27 mouse cellular contexts compared by ENCODE assay signal in genomic region chr6:17381690-17382089, GRCm38 (mm10).
DNase-seq lines count a peak whose midpoint lies in the region; ATAC-seq and TF ChIP-seq lines count a peak whose summit lies in the region.
"Had no signal": no experiment of that assay in that cellular context is flagged by ENCODE, and none has a peak within 500 bp of the region (broad histone marks: within the 10 kb centered on the region; RNA-seq: fewer than 3 reads in every experiment).

No protein-coding gene starts in this region.

- ATAC-seq in midbrain, postnatal 0 days (ENCODE audit: low FRiP score), result no peak
- no peak for ATAC-seq in midbrain, embryonic 13.5 days
- no peak for ATAC-seq in kidney, postnatal 0 days (replicated peaks; ENCODE audit: low FRiP score, low read depth)
- no peak for ATAC-seq in liver, postnatal 0 days
- ATAC-seq: forebrain, postnatal 0 days; hindbrain, embryonic 16.5 days; intestine, embryonic 15.5 days; Patski had no signal

- no peak overlapping the region for H3K4me3 ChIP-seq in midbrain, postnatal 0 days (ENCODE audit: low read depth, low read length)
- H3K4me3 ChIP-seq in midbrain, embryonic 13.5 days (replicated peaks), result no peak overlapping the region
- no peak overlapping the region for H3K4me3 ChIP-seq in kidney, adult 2 months (ENCODE audit: insufficient read depth, low read depth, low read length)
- no peak overlapping the region for H3K4me3 ChIP-seq in kidney, postnatal 0 days (replicated peaks; ENCODE audit: low read depth, low read length)
- no peak overlapping the region for H3K4me3 ChIP-seq in liver, postnatal 0 days (ENCODE audit: low read depth, low read length)
- H3K4me3 ChIP-seq: embryonic facial prominence, embryonic 13.5 days; heart, embryonic 10.5 days; heart, embryonic 15.5 days; intestine, embryonic 15.5 days; limb, embryonic 13.5 days; stomach, embryonic 15.5 days had no signal

- TF ChIP-seq EP300 in liver, postnatal 0 days (IDR thresholded peaks at IDR 0.05; ENCODE audit: low read depth), result no peak

- no peaks in the 10 kb centered on the region for H3K4me1 ChIP-seq in midbrain, postnatal 0 days (ENCODE audit: insufficient read depth, low read length)
- H3K4me1 ChIP-seq in midbrain, embryonic 13.5 days (replicated peaks), result no peaks in the 10 kb centered on the region
- H3K4me1 ChIP-seq in kidney, adult 2 months (ENCODE audit: control insufficient read depth, insufficient read depth, low read length), result peaks cover 8% of the 10 kb centered on the region
- no peaks in the 10 kb centered on the region for H3K4me1 ChIP-seq in kidney, postnatal 0 days (replicated peaks; ENCODE audit: insufficient read depth, low read length)
- no peaks in the 10 kb centered on the region for H3K4me1 ChIP-seq in liver, postnatal 0 days (ENCODE audit: insufficient read depth)
- H3K4me1 ChIP-seq: embryonic facial prominence, embryonic 13.5 days; heart, embryonic 10.5 days; heart, embryonic 15.5 days; intestine, embryonic 15.5 days; limb, embryonic 13.5 days; stomach, embryonic 15.5 days had no signal

- no peak for TF ChIP-seq CTCF in midbrain, postnatal 0 days (IDR thresholded peaks at IDR 0.05)
- TF ChIP-seq CTCF in kidney, adult 2 months (conservative IDR thresholded peaks at IDR 0.05; ENCODE audit: insufficient read depth, insufficient read length, low read depth, low read length), result no peak
- TF ChIP-seq CTCF in kidney, postnatal 0 days (IDR thresholded peaks at IDR 0.05; ENCODE audit: low read depth), result no peak
- no peak for TF ChIP-seq CTCF in liver, postnatal 0 days (IDR thresholded peaks at IDR 0.05; ENCODE audit: low read depth)

- H3K9ac ChIP-seq in midbrain, postnatal 0 days (replicated peaks; ENCODE audit: low read length, poor library complexity, severe bottlenecking), result no peak overlapping the region
- H3K9ac ChIP-seq in midbrain, embryonic 13.5 days (replicated peaks), result no peak overlapping the region
- no peak overlapping the region for H3K9ac ChIP-seq in kidney, postnatal 0 days (ENCODE audit: low read depth, low read length)
- H3K9ac ChIP-seq in liver, postnatal 0 days (replicated peaks), result no peak overlapping the region
- H3K9ac ChIP-seq: embryonic facial prominence, embryonic 13.5 days; forebrain, postnatal 0 days; heart, embryonic 15.5 days; intestine, embryonic 15.5 days; limb, embryonic 13.5 days; stomach, embryonic 15.5 days had no signal

- WGBS in midbrain, postnatal 0 days, result 75% methylated on average over 6 of the region's 6 CpGs
- 87% methylated on average over 6 of the region's 6 CpGs for WGBS in midbrain, embryonic 13.5 days
- WGBS in kidney, adult 2 months, result 38% methylated on average over 6 of the region's 6 CpGs
- 48% methylated on average over 6 of the region's 6 CpGs for WGBS in kidney, postnatal 0 days
- WGBS in liver, postnatal 0 days (ENCODE audit: insufficient replicate concordance), result 73% methylated on average over 6 of the region's 6 CpGs

- peak; percentile 5 for DNase-seq in midbrain, postnatal 0 days (ENCODE audit: low spot score)
- peak; percentile 65 for DNase-seq in kidney, adult 2 months
- DNase-seq in kidney, postnatal 0 days (ENCODE audit: low spot score), result peak; percentile 17
- no peak for DNase-seq in cerebellum, postnatal 36 days
- no peak for DNase-seq in gastrocnemius, adult 18-20 months (ENCODE audit: low spot score)
- no peak for DNase-seq in liver, postnatal 0 days
- DNase-seq: adrenal gland, postnatal 14 days; cerebellum, adult 11-12 months; cerebellum, adult 9-11 months; forebrain, postnatal 0 days; gastrocnemius, postnatal 10 days; lung, postnatal 36 days; retina, postnatal 1 day; right cerebral cortex, postnatal 14 days; thymus, adult 18-20 months; thymus, postnatal 25 days had no signal

- no peaks in the 10 kb centered on the region for H3K36me3 ChIP-seq in midbrain, postnatal 0 days (ENCODE audit: insufficient read depth, low read length)
- no peaks in the 10 kb centered on the region for H3K36me3 ChIP-seq in midbrain, embryonic 13.5 days
- H3K36me3 ChIP-seq in kidney, adult 2 months (ENCODE audit: control insufficient read depth, insufficient read depth, low read length), result no peaks in the 10 kb centered on the region
- no peaks in the 10 kb centered on the region for H3K36me3 ChIP-seq in kidney, postnatal 0 days (ENCODE audit: insufficient read depth, low read length)
- H3K36me3 ChIP-seq in liver, postnatal 0 days (replicated peaks; ENCODE audit: insufficient read depth, low read length), result no peaks in the 10 kb centered on the region
- H3K36me3 ChIP-seq: embryonic facial prominence, embryonic 13.5 days; heart, embryonic 10.5 days; heart, embryonic 15.5 days; intestine, embryonic 15.5 days; limb, embryonic 13.5 days; stomach, embryonic 15.5 days had no signal

- no peak overlapping the region for H3K27ac ChIP-seq in midbrain, postnatal 0 days (ENCODE audit: low read depth, low read length)
- H3K27ac ChIP-seq in midbrain, embryonic 13.5 days, result no peak overlapping the region
- no peak overlapping the region for H3K27ac ChIP-seq in kidney, adult 2 months (ENCODE audit: insufficient read depth, low read depth, low read length)
- no peak overlapping the region for H3K27ac ChIP-seq in kidney, postnatal 0 days
- H3K27ac ChIP-seq in liver, postnatal 0 days (ENCODE audit: low read depth), result no peak overlapping the region
- H3K27ac ChIP-seq: embryonic facial prominence, embryonic 13.5 days; heart, embryonic 10.5 days; heart, embryonic 15.5 days; intestine, embryonic 15.5 days; limb, embryonic 13.5 days; stomach, embryonic 15.5 days had no signal

- H3K4me2 ChIP-seq in midbrain, postnatal 0 days (ENCODE audit: low read depth, low read length, poor library complexity, severe bottlenecking), result no peak overlapping the region
- H3K4me2 ChIP-seq in midbrain, embryonic 13.5 days (replicated peaks), result no peak overlapping the region
- no peak overlapping the region for H3K4me2 ChIP-seq in kidney, postnatal 0 days (ENCODE audit: low read length)
- no peak overlapping the region for H3K4me2 ChIP-seq in liver, postnatal 0 days (ENCODE audit: low read depth, low read length)
- H3K4me2 ChIP-seq: embryonic facial prominence, embryonic 13.5 days; heart, embryonic 15.5 days; intestine, embryonic 15.5 days; limb, embryonic 13.5 days; liver, embryonic 11.5 days; midbrain, embryonic 11.5 days; stomach, embryonic 15.5 days had no signal

- no peaks in the 10 kb centered on the region for H3K9me3 ChIP-seq in midbrain, postnatal 0 days (ENCODE audit: low read length)
- no peaks in the 10 kb centered on the region for H3K9me3 ChIP-seq in midbrain, embryonic 13.5 days
- no peaks in the 10 kb centered on the region for H3K9me3 ChIP-seq in kidney, postnatal 0 days (replicated peaks; ENCODE audit: low read length)
- no peaks in the 10 kb centered on the region for H3K9me3 ChIP-seq in liver, postnatal 0 days (ENCODE audit: low read length)
- H3K9me3 ChIP-seq: embryonic facial prominence, embryonic 13.5 days; heart, embryonic 10.5 days; heart, embryonic 15.5 days; intestine, embryonic 15.5 days; limb, embryonic 13.5 days; stomach, embryonic 15.5 days had no signal

- no peaks in the 10 kb centered on the region for H3K27me3 ChIP-seq in midbrain, postnatal 0 days (ENCODE audit: insufficient read depth, low read length)
- H3K27me3 ChIP-seq in midbrain, embryonic 13.5 days, result no peaks in the 10 kb centered on the region
- no peaks in the 10 kb centered on the region for H3K27me3 ChIP-seq in kidney, adult 2 months (replicated peaks; ENCODE audit: control insufficient read depth, insufficient read depth, low read length)
- H3K27me3 ChIP-seq in kidney, postnatal 0 days (ENCODE audit: insufficient read depth, low read length), result no peaks in the 10 kb centered on the region
- no peaks in the 10 kb centered on the region for H3K27me3 ChIP-seq in liver, postnatal 0 days (ENCODE audit: insufficient read depth, low read length)
- H3K27me3 ChIP-seq: embryonic facial prominence, embryonic 13.5 days; heart, embryonic 15.5 days; intestine, embryonic 15.5 days; limb, embryonic 13.5 days; Patski; stomach, embryonic 15.5 days had no signal

- no peak for TF ChIP-seq POLR2A in kidney, adult 2 months (IDR thresholded peaks at IDR 0.05; ENCODE audit: low read depth, low read length)

Comparison
In these comparisons a context has a peak if more than half of its experiments do, and no peak if none do; other contexts are left out.
1. DNase-seq: peak in midbrain, postnatal 0 days (single experiment), kidney, adult 2 months (single experiment) and kidney, postnatal 0 days (single experiment); none in cerebellum, postnatal 36 days (0 of 2), gastrocnemius, adult 18-20 months (single experiment) and liver, postnatal 0 days (single experiment).